Mouse (Mus musculus) heart, adult 2 months (tissue): ENCODE measurements around the gene Gm8298.

Experiments
- CTCF ChIP-seq: fragments of 200-600 bp; IDR thresholded peaks from 2 replicates; pipeline ENCODE4 v1.8.1; 2022; ENCODE audit warnings: antibody characterized with exemption, mild to moderate bottlenecking, moderate library complexity
- EP300 ChIP-seq: fragments of 200-500 bp; IDR thresholded peaks from 2 replicates; pipeline ENCODE4 v1.6.1; 2011; ENCODE audit warnings: low read depth, low read length, control low read depth; ENCODE audit not compliant: insufficient read depth
- POLR2A ChIP-seq: fragments of 200-500 bp; IDR thresholded peaks from 2 replicates; pipeline ENCODE4 v1.6.1; 2011; ENCODE audit warnings: mild to moderate bottlenecking, low read depth, low read length, control low read depth; ENCODE audit not compliant: insufficient read depth

GRCm38 (mm10) chr3:59924914-59925313 is 64.1 kb downstream of the Gm8298 start, which contains the start of gene C130079G13Rik:
- TF ChIP-seq POLR2A (no peak), CTCF (no peak), EP300 (no peak)
